Mouse (Mus musculus): Measurements from ENCODE around the gene Tmem217.
A peak's percentile ranks its signal among the peaks of the same experiment; 100 is the strongest.

Gene Tmem217

DNA sequence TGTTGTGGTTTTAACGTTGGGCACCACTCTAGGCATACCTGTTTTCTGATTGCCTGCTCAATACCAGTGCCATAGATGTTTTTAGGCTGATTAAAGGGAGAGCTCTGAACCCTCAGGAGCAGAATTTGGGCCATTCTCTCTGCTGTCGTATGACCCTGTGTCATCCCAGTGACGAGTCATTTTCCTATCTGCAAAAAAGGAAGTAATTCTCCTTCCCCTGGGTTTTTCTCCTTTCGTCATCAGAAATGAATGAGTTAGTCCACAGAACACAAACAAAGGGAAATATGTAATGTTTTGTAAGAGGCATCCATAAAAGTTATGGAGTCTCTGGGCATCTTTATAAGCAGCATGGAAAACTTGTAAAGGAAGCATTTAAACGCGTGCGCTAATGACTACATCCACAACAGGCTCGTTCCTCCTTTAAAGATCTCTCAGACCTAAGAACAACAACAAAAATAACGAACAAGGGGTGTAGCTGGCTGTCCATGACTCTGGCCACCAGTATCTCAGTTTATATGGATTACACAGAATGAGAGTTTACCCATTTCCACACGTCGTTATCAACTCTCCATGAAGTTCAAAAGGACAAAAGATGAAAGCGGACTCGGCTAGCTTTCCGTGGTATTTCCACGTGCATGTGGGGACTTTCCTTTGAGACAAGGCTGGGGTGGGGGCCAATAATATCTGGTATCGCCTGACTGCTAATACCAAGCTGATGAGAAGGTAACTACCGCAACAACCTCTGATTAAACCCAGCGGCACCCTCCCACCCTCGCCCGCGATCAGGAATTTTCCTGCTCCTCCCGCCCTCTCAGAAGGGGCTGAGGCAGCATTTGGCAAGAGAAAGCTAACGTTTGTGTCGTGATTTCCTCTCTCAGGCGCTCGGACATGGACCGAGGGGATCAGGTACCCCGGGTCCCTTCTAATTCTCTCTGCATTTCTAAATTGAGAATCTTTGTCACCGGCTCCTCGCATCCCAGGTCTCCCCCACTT, 62.9 kb downstream of the Tmem217 start:
- DNase-seq (ENCODE audit: low spot score): peak; percentile 50

DNA sequence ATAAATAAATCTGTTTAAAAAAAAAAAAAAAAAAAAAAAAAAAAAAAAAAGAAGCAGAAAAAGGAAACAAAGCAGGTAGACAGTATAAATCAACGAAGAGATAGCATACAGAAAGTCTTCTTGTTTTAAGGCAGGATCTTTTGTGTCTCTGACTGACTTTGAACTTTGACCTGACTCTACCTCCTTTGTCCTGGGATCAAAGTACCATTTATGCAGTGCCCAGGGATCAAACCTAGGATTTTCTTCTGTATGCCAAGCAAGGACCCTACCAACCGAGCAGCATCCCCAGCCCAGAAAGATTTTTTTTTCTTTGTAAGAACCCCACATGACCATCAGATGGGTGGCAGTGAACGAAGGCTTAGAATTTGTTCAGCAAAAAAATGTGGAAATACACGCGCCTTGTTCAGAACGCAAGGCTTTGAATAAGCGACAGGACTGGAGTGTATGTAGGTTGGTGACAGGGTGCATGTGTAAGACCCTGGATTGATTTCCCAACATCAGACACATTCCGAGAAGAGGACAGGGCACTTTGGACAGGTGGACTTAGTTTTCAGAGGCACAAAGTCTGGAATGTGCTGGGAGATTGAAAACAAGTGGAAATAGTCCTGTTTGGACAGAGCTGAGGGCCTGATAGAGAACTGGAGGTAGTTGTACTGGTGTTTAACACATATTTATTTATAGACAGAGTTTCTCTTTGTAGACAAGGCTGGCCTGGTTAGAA, 63.8 kb downstream of the Tmem217 start:
- DNase-seq (ENCODE audit: low spot score): no peak

DNA sequence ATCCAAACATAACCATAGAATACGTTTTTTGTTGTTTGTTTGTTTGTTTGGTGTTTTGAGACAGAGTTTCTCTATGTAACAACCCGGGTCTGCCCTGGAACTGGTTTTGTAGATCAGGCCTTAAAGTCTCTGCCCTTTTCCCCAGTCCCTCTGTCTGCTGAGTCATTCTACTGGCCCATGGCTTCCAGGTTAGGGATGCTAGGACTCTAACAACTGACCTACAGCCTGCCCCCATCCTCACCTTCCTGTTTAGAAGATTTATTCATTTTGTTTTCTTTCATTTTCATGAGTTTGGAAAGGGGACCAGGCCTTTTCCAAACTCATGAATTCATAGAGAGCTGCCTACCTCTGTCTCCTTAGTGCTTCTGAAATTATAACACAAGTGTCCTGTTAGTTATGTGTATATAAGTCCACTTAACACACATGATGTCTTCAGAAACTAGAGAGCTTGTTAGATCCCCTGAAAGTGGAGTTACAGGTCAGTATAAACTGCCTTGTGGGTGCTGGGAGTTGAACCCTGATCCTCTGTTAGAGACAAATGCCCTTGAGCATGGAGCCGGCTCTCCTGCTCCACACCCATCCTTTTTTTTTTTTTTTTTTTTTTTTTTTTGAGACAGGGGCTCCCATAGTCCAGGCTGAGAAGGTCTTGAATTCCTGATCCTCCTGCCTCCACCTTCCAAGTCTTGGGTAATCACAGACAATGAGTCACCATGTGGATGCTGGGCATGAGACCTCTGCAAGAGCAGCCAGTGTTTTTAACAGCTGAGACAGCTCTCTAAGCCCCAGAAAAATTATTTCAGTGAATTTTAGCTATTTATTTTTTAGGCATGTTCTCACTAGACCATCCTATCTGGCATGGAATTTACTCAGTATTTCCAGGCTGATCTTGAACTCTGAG, 66.6 kb downstream of the Tmem217 start:
- DNase-seq (ENCODE audit: low spot score): no peak

DNA sequence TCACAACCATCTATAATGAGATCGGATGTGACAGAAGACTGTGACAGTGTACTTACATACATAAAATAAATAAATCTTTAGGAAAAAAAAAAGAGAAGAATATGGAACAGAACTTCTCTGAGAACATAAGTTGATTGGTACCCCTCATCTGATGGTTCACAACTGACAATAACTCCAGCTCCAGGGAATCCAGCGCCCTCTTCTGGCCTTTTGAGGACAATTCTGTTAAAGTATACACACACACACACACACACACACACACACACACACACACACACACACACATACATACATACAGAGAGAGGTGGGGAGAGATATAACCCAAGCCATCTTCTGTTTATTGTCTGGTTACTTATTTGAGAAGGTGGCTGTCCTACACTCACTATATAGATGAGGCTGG, 67.8 kb downstream of the Tmem217 start:
- DNase-seq (ENCODE audit: low spot score): no peak

DNA sequence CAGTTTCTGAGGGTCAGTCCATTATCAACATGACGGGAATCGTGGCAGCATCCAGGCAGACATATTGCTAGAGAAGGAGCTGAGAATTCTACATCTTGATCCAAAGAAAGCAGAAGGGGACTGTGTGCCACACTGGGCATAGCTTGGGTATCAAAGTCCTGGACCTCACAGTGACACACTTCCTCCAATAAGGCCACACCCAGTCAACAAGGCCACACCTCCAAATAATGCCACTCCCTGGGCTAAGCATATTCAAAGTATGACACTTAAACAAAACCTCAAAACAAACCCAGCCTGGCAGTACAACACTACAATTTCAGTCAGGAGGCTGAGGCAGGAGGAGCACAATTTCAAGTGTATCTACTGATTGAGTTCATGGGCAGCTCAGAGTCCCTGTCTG, 68.9 kb downstream of the Tmem217 start:
- DNase-seq (ENCODE audit: low spot score): no peak

DNA sequence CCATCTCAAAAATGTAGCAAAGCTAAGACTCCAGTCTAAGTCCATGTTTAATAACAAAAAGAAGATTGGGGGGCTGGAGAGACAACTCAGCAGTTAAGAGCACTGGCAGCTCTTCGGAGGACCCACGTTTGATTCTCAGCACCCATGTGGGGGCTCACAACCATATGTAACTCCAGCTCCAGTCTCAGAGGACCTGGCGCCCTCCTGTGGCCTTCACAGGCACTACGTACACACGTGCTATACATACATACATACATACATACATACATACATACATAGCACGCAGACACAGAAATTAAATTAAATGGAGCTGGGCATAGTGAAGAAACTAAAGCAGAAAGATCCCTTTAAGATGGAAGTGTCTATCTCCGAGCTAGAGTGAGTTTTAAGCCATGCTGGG, 69.6 kb downstream of the Tmem217 start:
- no peak for DNase-seq (ENCODE audit: low spot score)

DNA sequence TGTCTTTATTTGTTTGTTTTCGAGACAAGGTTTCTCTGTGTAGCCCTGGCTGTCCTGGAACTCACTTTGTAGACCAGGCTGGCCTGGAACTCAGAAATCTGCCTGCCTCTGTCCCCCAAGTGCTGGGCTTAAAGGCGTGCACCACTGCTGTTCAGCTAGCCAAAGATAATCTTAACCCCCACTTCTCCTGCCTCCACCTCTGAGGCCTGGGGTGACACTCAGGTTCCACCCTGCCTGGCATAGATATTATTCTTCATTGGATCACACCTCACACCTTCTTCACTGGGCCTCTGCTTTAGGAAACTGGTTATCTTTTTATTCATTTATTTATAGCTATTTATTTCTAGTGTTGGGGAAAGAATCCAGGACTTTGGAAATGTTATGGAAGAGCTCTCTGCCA, 71.9 kb downstream of the Tmem217 start:
- DNase-seq (ENCODE audit: low spot score): no peak

DNA sequence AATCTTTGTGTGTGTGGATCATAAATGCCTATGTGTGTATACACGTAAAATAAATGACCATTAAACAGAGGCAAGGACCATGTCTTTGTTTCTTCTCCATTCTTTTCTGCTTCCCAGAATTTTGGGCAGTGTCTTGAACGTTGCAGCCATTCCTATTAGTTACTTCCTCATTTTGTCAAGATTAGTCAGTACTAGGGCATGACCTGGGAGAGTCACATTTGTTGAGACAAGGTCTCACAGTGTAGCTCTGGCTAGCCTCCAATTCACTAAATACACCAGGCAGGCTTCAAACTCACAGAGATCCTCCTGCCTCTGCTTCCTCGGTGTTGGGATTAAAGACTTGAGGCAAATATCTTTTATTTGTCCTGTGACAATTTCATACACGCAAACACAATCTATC, 73.9 kb downstream of the Tmem217 start:
- no peak for DNase-seq (ENCODE audit: low spot score)

DNA sequence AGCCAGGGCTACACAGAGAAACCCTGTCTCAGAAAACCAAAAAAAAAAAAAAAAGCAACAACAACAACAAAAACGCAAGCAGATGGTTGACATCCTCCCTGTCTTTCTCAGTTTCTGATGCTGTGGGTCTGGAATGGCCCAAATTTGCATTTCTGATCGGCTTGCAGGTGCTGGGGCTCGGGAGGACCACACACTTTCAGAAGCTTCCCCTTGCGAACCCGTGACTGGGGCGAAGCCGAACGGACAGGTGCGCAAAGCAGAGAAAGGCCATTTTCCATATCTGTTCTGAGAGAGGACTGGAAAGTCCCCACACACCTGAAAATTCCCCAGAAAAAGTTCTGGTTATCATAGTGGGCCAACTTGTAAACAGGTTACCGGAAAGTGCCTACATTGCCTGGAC, 74.8 kb downstream of the Tmem217 start:
- no peak for DNase-seq (ENCODE audit: low spot score)

DNA sequence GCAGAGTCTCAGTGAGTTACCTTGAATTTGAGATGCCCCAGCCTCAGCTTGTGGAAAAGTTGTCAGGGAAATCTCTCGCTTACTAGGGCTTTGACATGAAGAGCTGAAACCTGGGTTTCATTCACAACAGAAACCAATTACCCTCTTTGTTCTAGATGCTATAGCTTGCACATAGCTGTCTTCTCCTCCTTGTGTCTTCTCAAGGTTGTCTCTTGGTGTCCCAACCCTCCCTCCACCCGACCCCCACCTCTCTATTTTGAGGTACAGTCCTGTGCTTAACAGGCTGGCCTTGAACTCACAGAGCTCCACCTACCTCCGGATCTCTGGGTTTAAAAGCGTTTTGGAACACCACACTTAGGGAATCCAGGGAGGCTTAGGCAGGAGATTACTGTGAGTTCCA, 75.7 kb downstream of the Tmem217 start:
- DNase-seq (ENCODE audit: low spot score): no peak

Measured in testis, postnatal 14 days (tissue).